24 mouse cellular contexts compared by ENCODE assay signal in genomic region chr19:6621023-6621422, GRCm38 (mm10).
DNase-seq lines count a peak whose midpoint lies in the region; ATAC-seq and TF ChIP-seq lines count a peak whose summit lies in the region.
"Had no signal": no experiment of that assay in that cellular context is flagged by ENCODE, and none has a peak within 500 bp of the region (broad histone marks: within the 10 kb centered on the region; RNA-seq: fewer than 3 reads in every experiment).

No protein-coding gene starts in this region.

- no peak overlapping the region for H3K27ac ChIP-seq in hindbrain, postnatal 0 days
- H3K27ac ChIP-seq in intestine, embryonic 16.5 days (ENCODE audit: low read length) = no peak overlapping the region
- H3K27ac ChIP-seq: embryonic facial prominence, embryonic 10.5 days; embryonic facial prominence, embryonic 13.5 days; forebrain, embryonic 12.5 days; forebrain, embryonic 15.5 days; heart, embryonic 15.5 days; hindbrain, embryonic 14.5 days had no signal

- H3K4me3 ChIP-seq in hindbrain, postnatal 0 days (ENCODE audit: low read length) = no peak overlapping the region
- H3K4me3 ChIP-seq in intestine, embryonic 16.5 days (ENCODE audit: low read length) = no peak overlapping the region
- H3K4me3 ChIP-seq: embryonic facial prominence, embryonic 10.5 days; embryonic facial prominence, embryonic 13.5 days; erythroblast, embryonic 14.5 days; forebrain, embryonic 12.5 days; forebrain, embryonic 15.5 days; heart, embryonic 12.5 days; heart, embryonic 15.5 days had no signal

- no peak overlapping the region for H3K4me2 ChIP-seq in hindbrain, postnatal 0 days (ENCODE audit: low read depth, low read length)
- H3K4me2 ChIP-seq in intestine, embryonic 16.5 days (ENCODE audit: low read depth, low read length) = no peak overlapping the region
- H3K4me2 ChIP-seq: embryonic facial prominence, embryonic 13.5 days; forebrain, embryonic 12.5 days; forebrain, embryonic 15.5 days; heart, embryonic 12.5 days; heart, embryonic 15.5 days; hindbrain, embryonic 14.5 days had no signal

- DNase-seq in cerebellum, adult 11 months = peak; percentile 25
- no peak for DNase-seq in cerebellum, adult 8-10 months
- peak; percentile 36 for DNase-seq in cerebellum, adult 9-10 months
- peak; percentile 52 to 61 for DNase-seq in cerebellum, postnatal 14 days
- DNase-seq in hindbrain, postnatal 0 days (ENCODE audit: low spot score) = no peak
- DNase-seq: adrenal gland, adult 8-10 months; adrenal gland, postnatal 25 days; embryo, embryonic 11 days; gastrocnemius, postnatal 25 days; heart, adult 18-20 months; heart, postnatal 14 days; heart, postnatal 4 days; kidney, adult 11 months; kidney, adult 8-10 months had no signal

- 82% methylated on average over 6 of the region's 6 CpGs for WGBS in hindbrain, postnatal 0 days
- WGBS in intestine, embryonic 16.5 days = 83% methylated on average over 6 of the region's 6 CpGs

- H3K4me1 ChIP-seq in hindbrain, postnatal 0 days (ENCODE audit: insufficient read depth, low read length) = no peaks in the 10 kb centered on the region
- H3K4me1 ChIP-seq in intestine, embryonic 16.5 days (ENCODE audit: control insufficient read depth, insufficient read depth, low read length) = no peaks in the 10 kb centered on the region
- H3K4me1 ChIP-seq: embryonic facial prominence, embryonic 13.5 days; forebrain, embryonic 12.5 days; forebrain, embryonic 15.5 days; heart, embryonic 12.5 days; heart, embryonic 15.5 days had no signal

- no peaks in the 10 kb centered on the region for H3K36me3 ChIP-seq in hindbrain, postnatal 0 days (ENCODE audit: insufficient read depth, low read length)
- H3K36me3 ChIP-seq in intestine, embryonic 16.5 days (ENCODE audit: control insufficient read depth, insufficient read depth, low read length) = no peaks in the 10 kb centered on the region
- H3K36me3 ChIP-seq: embryonic facial prominence, embryonic 10.5 days; embryonic facial prominence, embryonic 13.5 days; forebrain, embryonic 12.5 days; forebrain, embryonic 15.5 days; heart, embryonic 12.5 days; heart, embryonic 15.5 days had no signal

- no peaks in the 10 kb centered on the region for H3K9me3 ChIP-seq in hindbrain, postnatal 0 days (ENCODE audit: low read length)
- H3K9me3 ChIP-seq in intestine, embryonic 16.5 days (ENCODE audit: control insufficient read depth, low read length) = no peaks in the 10 kb centered on the region
- H3K9me3 ChIP-seq: forebrain, embryonic 12.5 days; forebrain, embryonic 15.5 days; heart, embryonic 12.5 days; heart, embryonic 15.5 days had no signal

- H3K9ac ChIP-seq in hindbrain, postnatal 0 days (replicated peaks; ENCODE audit: low read length) = no peak overlapping the region
- no peak overlapping the region for H3K9ac ChIP-seq in intestine, embryonic 16.5 days (ENCODE audit: low read depth, low read length)
- H3K9ac ChIP-seq: embryonic facial prominence, embryonic 13.5 days; forebrain, embryonic 12.5 days; forebrain, embryonic 15.5 days; heart, embryonic 12.5 days; heart, embryonic 15.5 days; hindbrain, embryonic 14.5 days had no signal

- ATAC-seq in hindbrain, postnatal 0 days = no peak
- ATAC-seq in intestine, embryonic 16.5 days = no peak
- ATAC-seq: activated CD4-positive, CD25-positive, alpha-beta regulatory T cell, adult 4 months; forebrain, embryonic 15.5 days had no signal

- H3K27me3 ChIP-seq in hindbrain, postnatal 0 days (ENCODE audit: insufficient read depth, low read length) = no peaks in the 10 kb centered on the region
- H3K27me3 ChIP-seq in intestine, embryonic 16.5 days (replicated peaks; ENCODE audit: control insufficient read depth, insufficient read depth, low read length) = no peaks in the 10 kb centered on the region
- H3K27me3 ChIP-seq: embryonic facial prominence, embryonic 13.5 days; forebrain, embryonic 12.5 days; forebrain, embryonic 15.5 days had no signal

- TF ChIP-seq CTCF in hindbrain, postnatal 0 days (IDR thresholded peaks at IDR 0.05; ENCODE audit: low read depth) = no peak

Comparison
In these comparisons a context has a peak if more than half of its experiments do, and no peak if none do; other contexts are left out.
1. DNase-seq: peak in cerebellum, adult 11 months (single experiment), cerebellum, adult 9-10 months (single experiment) and cerebellum, postnatal 14 days (2 of 2); none in cerebellum, adult 8-10 months (single experiment) and hindbrain, postnatal 0 days (single experiment).